Mouse (Mus musculus) intestine, embryonic 14.5 days (tissue): ENCODE measurements around the gene Gm9747. TPM values are rescaled to one million over a fixed set of nuclear protein-coding genes. Genes with fewer than 3 reads are reported as not detected.
A peak's percentile ranks its signal among the peaks of the same experiment; 100 is the strongest.

Experiments used
- ATAC-seq: fragments of 200-750 bp; cut with Nextera tagmentation; replicated peaks from 2 replicates; pipeline ENCODE4 v1.8.0; 2017; ENCODE audit warnings: low read depth, moderate number of reproducible peaks, moderate TSS enrichment, moderate library complexity; ENCODE audit not compliant: low FRiP score, low TSS enrichment
- DNase-seq: peaks from one replicate; pipeline ENCODE4 v3.0.0-alpha.2; 2018; ENCODE audit warnings: low spot score
- H3K27ac ChIP-seq: fragments of 300-500 bp; sonication (generic); 2 replicates; pipeline ENCODE4 v1.5.1; 2014; ENCODE audit warnings: low read depth, mild to moderate bottlenecking, control low read depth
- H3K27me3 ChIP-seq: fragments of 300-500 bp; sonication (generic); replicated peaks from 2 replicates; pipeline ENCODE4 v1.6.1; 2014; ENCODE audit warnings: low read length, control low read depth; ENCODE audit not compliant: control insufficient read depth, insufficient read depth
- H3K36me3 ChIP-seq: fragments of 300-500 bp; sonication (generic); 2 replicates; pipeline ENCODE4 v1.6.1; 2014; ENCODE audit warnings: low read length, control low read depth; ENCODE audit not compliant: control insufficient read depth, insufficient read depth
- H3K4me1 ChIP-seq: fragments of 300-500 bp; sonication (generic); replicated peaks from 2 replicates; pipeline ENCODE4 v1.6.1; 2014; ENCODE audit warnings: low read length, control low read depth, mixed read lengths; ENCODE audit not compliant: control insufficient read depth, insufficient read depth
- H3K4me2 ChIP-seq: fragments of 300-500 bp; sonication (generic); 2 replicates; pipeline ENCODE4 v1.6.1; 2014; ENCODE audit warnings: low read length
- H3K4me3 ChIP-seq: fragments of 300-500 bp; sonication (generic); 2 replicates; pipeline ENCODE4 v1.5.1; 2014; ENCODE audit warnings: low read depth, low read length, control low read depth, mixed read lengths
- H3K9ac ChIP-seq: fragments of 300-500 bp; sonication (generic); 2 replicates; pipeline ENCODE4 v1.6.1; 2014; ENCODE audit warnings: mild to moderate bottlenecking, low read length
- H3K9me3 ChIP-seq: fragments of 300-500 bp; sonication (generic); 2 replicates; pipeline ENCODE4 v1.6.1; 2016; ENCODE audit warnings: low read length, control low read depth; ENCODE audit not compliant: control insufficient read depth
- WGBS: fragments of 180-500 bp; shearing (Covaris S2); extraction: QIAGEN DNeasy Blood & Tissue Kit; methylation state at CpG from one replicate; pipeline ENCODE4 v1.1.7; 2014; 5-methylcytosine and 5-hydroxymethylcytosine counted together
- polyA plus RNA-seq: library from polyadenylated mRNA; unstranded; fragments of >200 nt; fragmentation: Nextera tagmentation; extraction: Ambion mirVana; gene quantifications from 2 replicates; pipeline ENCODE4 v1.2.1, GENCODE M21; 2014

The Gm9747 gene
- polyA plus RNA-seq, 1 experiment from 2014 or later = 13.0 TPM

DNA sequence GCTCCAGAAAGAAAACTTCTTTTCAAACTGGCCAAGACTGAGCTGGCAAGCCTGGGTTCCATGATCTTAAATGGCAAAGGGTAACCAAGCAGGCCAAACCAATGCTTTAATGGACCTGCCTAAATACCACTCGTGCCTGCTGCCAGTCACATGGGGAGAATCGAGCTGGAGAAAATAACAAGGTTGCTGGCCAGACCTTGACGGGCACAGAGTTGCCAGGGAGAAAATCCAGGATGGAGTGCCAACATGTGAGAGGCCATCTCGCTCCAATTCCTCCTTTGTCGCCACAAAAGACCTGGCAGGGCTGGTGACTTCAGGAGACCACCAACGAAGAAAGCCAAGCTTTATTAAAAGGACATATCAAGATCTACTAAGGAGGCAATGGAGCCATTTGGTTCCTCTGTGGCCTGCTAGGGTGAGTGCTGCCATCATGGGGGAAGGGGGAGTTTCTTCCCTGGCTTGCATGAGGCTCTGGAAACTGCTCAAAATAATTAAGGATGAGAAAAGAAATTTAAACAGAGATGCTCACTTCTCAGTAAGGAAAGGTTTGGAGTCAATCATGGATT is 10.4 kb downstream of the Gm9747 start:
- H3K36me3 ChIP-seq = no peaks in the 10 kb centered on the region
- DNase-seq = no peak
- no peaks in the 10 kb centered on the region for H3K4me1 ChIP-seq
- no peak overlapping the region for H3K4me2 ChIP-seq
- no peaks in the 10 kb centered on the region for H3K27me3 ChIP-seq
- 90% methylated on average over 6 of the region's 6 CpGs for WGBS
- no peak overlapping the region for H3K9ac ChIP-seq
- no peak overlapping the region for H3K27ac ChIP-seq
- H3K9me3 ChIP-seq = no peaks in the 10 kb centered on the region
- no peak for ATAC-seq
- no peak overlapping the region for H3K4me3 ChIP-seq

DNA sequence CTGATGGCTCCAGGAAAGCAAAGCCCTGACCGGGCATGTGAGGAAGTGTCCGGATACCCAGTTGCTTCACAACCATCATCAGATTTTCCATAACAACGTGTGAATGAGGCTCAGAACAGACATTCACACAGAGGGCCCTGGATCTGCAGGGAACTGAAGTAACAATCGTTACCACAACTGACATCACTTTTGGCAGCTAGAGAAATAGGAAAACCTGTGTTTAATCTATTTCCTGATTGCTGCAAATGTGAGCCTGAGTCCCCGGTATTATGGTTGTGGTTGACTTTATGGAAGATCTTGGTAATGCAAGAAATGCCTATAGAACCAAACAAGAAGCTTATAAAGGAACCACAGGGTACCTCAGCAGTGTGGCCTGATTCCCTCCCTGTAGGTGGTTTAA is 12.1 kb downstream of the Gm9747 start:
- no peak overlapping the region for H3K4me2 ChIP-seq
- WGBS = 85% methylated on average over 5 of the region's 5 CpGs
- H3K36me3 ChIP-seq = no peaks in the 10 kb centered on the region
- H3K9ac ChIP-seq = no peak overlapping the region
- no peaks in the 10 kb centered on the region for H3K4me1 ChIP-seq
- H3K4me3 ChIP-seq = no peak overlapping the region
- H3K27ac ChIP-seq = no peak overlapping the region
- no peaks in the 10 kb centered on the region for H3K9me3 ChIP-seq
- no peaks in the 10 kb centered on the region for H3K27me3 ChIP-seq
- DNase-seq = no peak
- ATAC-seq = no peak

DNA sequence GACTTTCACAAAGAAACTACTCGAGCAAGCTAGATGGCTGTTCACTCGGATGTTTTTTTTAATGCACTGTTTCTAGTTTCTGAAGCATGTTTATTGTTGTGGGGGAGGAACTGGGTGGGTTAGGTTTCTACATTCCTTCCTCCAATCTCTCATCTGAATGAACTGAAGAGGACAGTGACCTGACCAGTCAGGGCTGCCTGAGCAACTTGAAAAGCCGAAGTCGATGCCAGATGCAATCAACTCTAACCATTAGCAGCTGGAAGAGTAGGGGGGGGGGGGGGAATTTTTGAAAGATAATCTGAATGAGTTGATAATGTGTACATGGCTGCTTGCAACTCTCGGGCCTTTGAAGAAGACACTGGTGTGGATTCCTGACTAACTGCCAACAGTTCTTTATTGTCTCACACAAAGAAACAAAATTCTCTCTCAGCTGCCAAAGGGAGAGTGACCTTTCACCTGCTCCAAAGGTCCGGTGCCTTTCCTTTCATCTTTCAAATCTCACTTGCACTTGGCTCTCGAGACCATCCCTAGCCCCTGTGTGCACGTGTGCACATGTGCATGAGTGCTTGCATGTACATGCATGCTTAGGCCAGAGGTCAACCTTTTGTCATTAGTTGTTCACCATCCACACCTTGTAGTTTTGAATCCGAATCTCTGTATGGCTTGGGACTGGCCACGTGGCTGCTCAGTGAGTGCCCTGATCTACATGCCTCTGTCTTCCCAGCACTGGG is 14.5 kb downstream of the Gm9747 start:
- no peak overlapping the region for H3K9ac ChIP-seq

DNA sequence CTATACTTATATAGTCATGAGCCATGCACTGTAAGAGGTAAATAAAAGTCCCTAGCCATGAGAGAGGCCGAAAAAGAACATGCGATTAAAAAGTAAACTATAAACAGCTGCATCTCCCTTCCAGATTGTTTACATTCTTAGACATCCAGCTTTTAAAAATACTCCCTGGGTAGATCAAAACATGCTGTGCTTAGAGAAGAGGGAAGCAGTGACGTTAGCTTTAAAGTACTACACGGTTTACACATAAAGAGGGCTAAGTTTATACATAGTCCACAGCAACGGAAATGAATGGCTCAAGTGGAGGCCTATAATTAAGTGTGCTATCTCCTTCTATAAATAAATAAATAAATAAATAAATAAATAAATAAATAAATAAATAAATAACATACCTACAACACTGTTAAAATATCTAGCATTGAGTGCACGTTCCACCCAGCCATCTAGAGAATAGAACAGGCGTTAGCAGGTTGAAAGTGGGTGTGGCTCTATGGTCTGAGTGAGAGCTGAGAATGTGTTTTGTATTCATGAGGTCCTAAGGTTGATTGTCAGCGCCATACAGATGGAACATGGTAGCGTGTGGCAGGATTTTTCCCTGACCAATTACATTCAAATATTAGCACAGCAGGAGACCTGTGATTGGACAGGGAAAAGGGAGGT is 21.0 kb downstream of the Gm9747 start:
- H3K36me3 ChIP-seq = no peaks in the 10 kb centered on the region
- whole genome bisulfite sequencing = 65% methylated on average over 9 of the region's 9 CpGs
- no peaks in the 10 kb centered on the region for H3K9me3 ChIP-seq
- no peak for DNase-seq
- H3K4me2 ChIP-seq = no peak overlapping the region
- no peak overlapping the region for H3K4me3 ChIP-seq
- H3K9ac ChIP-seq = no peak overlapping the region
- H3K27me3 ChIP-seq = no peaks in the 10 kb centered on the region
- H3K27ac ChIP-seq = no peak overlapping the region
- H3K4me1 ChIP-seq = peaks cover 7% of the 10 kb centered on the region
- no peak; the same call in 1 of the 2 replicates for ATAC-seq

More for the DNA sequence above, 14.5 kb downstream of the Gm9747 start:
- Histone ChIP-seq H3K36me3 (no peaks in the 10 kb centered on the region), H3K4me2 (no peak overlapping the region), H3K9me3 (no peaks in the 10 kb centered on the region), H3K4me1 (no peaks in the 10 kb centered on the region), H3K27me3 (no peaks in the 10 kb centered on the region), H3K27ac (no peak overlapping the region), H3K4me3 (no peak overlapping the region)
- DNase-seq = no peak
- WGBS = 68% methylated on average over 10 of the region's 10 CpGs
- ATAC-seq = no peak

DNA sequence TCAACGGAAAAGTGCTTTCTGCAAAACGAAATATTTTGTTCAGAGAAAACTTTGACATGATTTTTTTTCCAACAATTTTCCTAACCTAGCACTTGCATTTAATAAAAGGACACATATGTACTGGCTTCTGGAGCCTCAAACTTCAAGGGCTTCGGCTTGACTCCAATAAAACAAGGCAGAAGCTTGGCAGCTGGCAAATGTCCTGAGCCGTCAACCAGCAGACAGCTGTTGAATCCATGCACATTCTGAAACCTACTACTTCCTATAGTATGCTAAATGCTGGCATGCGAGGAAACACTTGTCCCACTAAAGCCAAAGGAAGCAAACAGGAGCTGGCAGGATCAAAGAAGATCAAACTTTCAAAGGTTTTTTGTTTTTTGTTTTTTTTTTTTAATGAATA is 24.5 kb downstream of the Gm9747 start:
- Histone ChIP-seq H3K9ac (no peak overlapping the region), H3K9me3 (no peaks in the 10 kb centered on the region), H3K4me2 (no peak overlapping the region), H3K4me3 (no peak overlapping the region), H3K27ac (no peak overlapping the region), H3K27me3 (no peaks in the 10 kb centered on the region), H3K36me3 (no peaks in the 10 kb centered on the region), H3K4me1 (peaks cover 7% of the 10 kb centered on the region)
- DNase-seq (peak; percentile 52), ATAC-seq (no peak)
- WGBS = 27% methylated on average over 5 of the region's 5 CpGs

DNA sequence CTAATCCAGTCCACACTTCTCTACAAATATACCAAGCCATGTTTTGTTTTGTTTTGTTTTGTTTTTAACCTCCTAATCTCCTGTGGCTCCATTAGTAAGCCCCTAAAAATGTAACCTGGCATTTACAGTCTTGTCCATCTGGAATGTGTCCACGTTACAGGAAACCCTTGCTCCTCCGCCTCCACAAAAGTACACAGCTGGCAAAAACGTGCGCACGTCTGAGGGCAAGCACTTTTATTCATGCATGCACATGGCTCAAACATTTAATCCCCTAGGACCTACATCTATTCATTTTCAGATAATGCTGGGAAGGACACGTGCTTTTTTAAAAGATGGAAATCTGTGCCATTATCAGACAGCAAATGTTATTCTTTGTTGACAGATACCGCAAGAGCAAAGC is 25.4 kb downstream of the Gm9747 start:
- 39% methylated on average over 7 of the region's 7 CpGs for WGBS
- Histone ChIP-seq H3K36me3 (no peaks in the 10 kb centered on the region), H3K27me3 (no peaks in the 10 kb centered on the region), H3K9ac (no peak overlapping the region), H3K27ac (no peak overlapping the region), H3K4me3 (no peak overlapping the region), H3K9me3 (no peaks in the 10 kb centered on the region), H3K4me2 (no peak overlapping the region), H3K4me1 (peaks cover 7% of the 10 kb centered on the region)
- ATAC-seq (no peak), DNase-seq (no peak)

DNA sequence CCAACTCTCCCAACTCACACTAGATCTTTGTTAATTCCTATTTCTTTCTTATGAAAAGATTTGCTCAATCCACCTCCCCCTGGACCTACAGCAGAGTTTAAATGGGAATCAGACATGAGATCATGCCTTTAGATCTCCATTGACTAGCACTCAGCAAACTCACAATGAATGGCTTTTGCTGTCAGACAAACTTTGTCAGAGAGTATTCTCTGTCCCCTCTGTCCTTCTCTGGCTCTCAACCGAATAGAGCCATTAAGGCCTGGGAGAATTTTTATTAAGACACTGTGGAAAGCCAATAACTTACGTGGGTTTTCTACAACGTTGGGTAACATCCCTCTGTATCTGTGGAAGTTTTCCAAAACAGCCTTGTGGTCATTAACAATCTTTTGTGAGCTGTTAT is 27.1 kb downstream of the Gm9747 start:
- H3K4me1 ChIP-seq = peaks cover 7% of the 10 kb centered on the region
- no peak for ATAC-seq
- no peak overlapping the region for H3K27ac ChIP-seq

DNA sequence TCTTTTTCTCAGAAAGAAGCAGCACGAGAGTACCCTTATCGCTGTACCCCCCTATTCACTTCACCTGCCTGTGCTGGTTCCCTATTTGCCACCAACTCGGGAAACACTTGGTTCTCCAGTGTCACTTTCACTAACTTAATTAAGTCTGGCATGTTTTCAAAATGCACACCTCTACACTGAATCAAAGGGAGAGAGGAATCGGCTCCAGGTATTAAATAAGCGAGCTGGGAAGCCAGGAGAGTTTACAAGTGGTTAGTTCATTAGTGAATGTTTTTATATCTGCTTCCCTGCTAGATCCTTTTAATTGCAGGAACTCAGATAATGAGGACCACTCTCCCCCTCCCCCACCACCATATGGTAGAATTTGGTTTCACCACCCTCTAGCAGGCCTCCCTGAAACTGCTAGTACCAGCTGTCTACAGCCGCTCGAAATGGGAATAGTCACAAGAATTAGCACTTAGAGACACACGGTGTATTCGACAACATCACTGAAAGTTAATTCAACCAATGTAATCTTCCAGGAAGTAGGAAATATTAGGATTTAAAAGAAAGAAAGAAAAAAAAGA is 28.2 kb downstream of the Gm9747 start:
- Histone ChIP-seq H3K36me3 (no peaks in the 10 kb centered on the region), H3K4me2 (no peak overlapping the region), H3K9me3 (no peaks in the 10 kb centered on the region), H3K4me1 (peaks cover 7% of the 10 kb centered on the region), H3K27ac (no peak overlapping the region), H3K4me3 (no peak overlapping the region), H3K9ac (no peak overlapping the region), H3K27me3 (no peaks in the 10 kb centered on the region)
- WGBS = 67% methylated on average over 9 of the region's 9 CpGs
- DNase-seq (no peak), ATAC-seq (no peak)

More for the DNA sequence above, 27.1 kb downstream of the Gm9747 start:
- no peak overlapping the region for H3K4me3 ChIP-seq
- no peak overlapping the region for H3K9ac ChIP-seq
- no peaks in the 10 kb centered on the region for H3K9me3 ChIP-seq
- DNase-seq = no peak
- WGBS = 76% methylated on average over 3 of the region's 3 CpGs
- H3K4me2 ChIP-seq = no peak overlapping the region
- no peaks in the 10 kb centered on the region for H3K36me3 ChIP-seq
- H3K27me3 ChIP-seq = no peaks in the 10 kb centered on the region
